Mouse (Mus musculus) bone marrow macrophage, adult 2 months (primary cell): ENCODE measurements around the gene Ncs1.

Source experiments
- CTCF ChIP-seq: IDR thresholded peaks from 2 replicates; pipeline ENCODE4 v1.5.1; 2012; ENCODE audit warnings: low read depth, mild to moderate bottlenecking, low read length, moderate library complexity
- POLR2A ChIP-seq: IDR thresholded peaks from 2 replicates; pipeline ENCODE4 v1.6.1; 2012; ENCODE audit warnings: mild to moderate bottlenecking, low read depth, low read length, borderline replicate concordance

DNA sequence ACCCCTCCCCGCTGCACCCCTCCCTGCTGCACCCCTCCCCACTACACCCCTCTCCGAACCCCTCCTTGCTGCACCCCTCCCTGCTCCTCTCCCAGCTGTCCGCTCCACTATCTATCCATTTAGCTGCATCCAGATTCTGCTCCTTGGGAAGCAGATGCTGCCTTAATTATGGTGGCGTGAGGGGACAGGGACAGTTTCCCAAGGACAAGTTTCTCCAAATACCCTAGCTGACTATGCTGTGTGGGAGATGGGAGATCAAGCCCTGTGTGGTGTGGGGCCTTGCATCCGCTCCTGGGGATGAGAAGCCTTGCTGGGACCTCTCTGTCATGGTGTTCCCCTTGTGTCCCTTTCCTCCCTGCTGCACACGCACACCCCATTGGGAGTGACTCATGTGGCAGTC lies 29.4 kb downstream of the Ncs1 start:
- TF ChIP-seq CTCF, result no peak
- TF ChIP-seq POLR2A, result no peak
